20 mouse cellular contexts compared by ENCODE assay signal in the genomic region with DNA sequence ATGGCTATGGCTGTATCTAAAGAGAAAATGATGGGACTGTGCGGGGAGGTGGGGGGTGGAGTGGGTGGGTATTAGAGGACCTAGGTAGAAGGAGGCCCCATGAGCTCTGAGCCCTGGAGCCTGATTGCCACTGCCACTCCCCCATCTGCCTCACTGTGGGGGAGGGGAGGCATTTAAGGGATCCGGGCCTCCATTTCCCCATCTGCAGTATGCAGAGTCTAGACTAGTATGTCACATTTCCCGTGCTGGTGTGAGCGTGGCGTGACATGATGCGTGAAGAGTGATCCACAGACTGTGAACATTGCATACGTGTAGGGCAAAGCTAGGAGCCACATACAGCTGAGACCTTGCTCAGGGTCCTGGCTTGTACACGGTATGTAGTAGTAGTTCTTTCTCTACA.
"Had no signal": no experiment of that assay in that cellular context is flagged by ENCODE, and none has a peak within 500 bp of the region (broad histone marks: within the 10 kb centered on the region; RNA-seq: fewer than 3 reads in every experiment).

No protein-coding gene starts in this region.

- DNase-seq: kidney, adult 9 months; kidney, postnatal 25 days; layer of hippocampus, adult 9-11 months; liver; liver, embryonic 13.5 days; lung, embryonic 14.5 days; right cerebral cortex, postnatal 25 days; spleen, adult 18-20 months; thymus, postnatal 25 days had no signal

- H3K4me1 ChIP-seq: liver, embryonic 13.5 days; midbrain, embryonic 15.5 days; neural tube, embryonic 12.5 days; neural tube, embryonic 15.5 days had no signal

- H3K27me3 ChIP-seq: liver, embryonic 13.5 days had no signal

- H3K27ac ChIP-seq: kidney, postnatal 0 days; layer of hippocampus, adult 2 months; limb, embryonic 10.5 days; limb, embryonic 13.5 days; liver, embryonic 13.5 days; macrophage; midbrain, embryonic 12.5 days; midbrain, embryonic 15.5 days; neural tube, embryonic 12.5 days; neural tube, embryonic 15.5 days; stomach, embryonic 15.5 days had no signal

- ATAC-seq: lung, postnatal 0 days; midbrain, embryonic 15.5 days had no signal

- H3K36me3 ChIP-seq: limb, embryonic 10.5 days; limb, embryonic 13.5 days; liver, embryonic 13.5 days; midbrain, embryonic 12.5 days; midbrain, embryonic 15.5 days; neural tube, embryonic 12.5 days; neural tube, embryonic 15.5 days; stomach, embryonic 15.5 days had no signal

- H3K4me3 ChIP-seq: layer of hippocampus, adult 2 months; limb, embryonic 10.5 days; limb, embryonic 13.5 days; liver, embryonic 13.5 days; midbrain, embryonic 12.5 days; midbrain, embryonic 15.5 days; neural tube, embryonic 12.5 days; neural tube, embryonic 15.5 days; stomach, embryonic 15.5 days had no signal

- H3K9me3 ChIP-seq: limb, embryonic 10.5 days; limb, embryonic 13.5 days; liver, embryonic 13.5 days; midbrain, embryonic 12.5 days; midbrain, embryonic 15.5 days; neural tube, embryonic 12.5 days; neural tube, embryonic 15.5 days; stomach, embryonic 15.5 days had no signal

- H3K4me2 ChIP-seq: limb, embryonic 13.5 days; liver, embryonic 13.5 days; lung, embryonic 14.5 days; midbrain, embryonic 12.5 days; midbrain, embryonic 15.5 days; neural tube, embryonic 12.5 days; neural tube, embryonic 15.5 days; stomach, embryonic 15.5 days had no signal

- H3K9ac ChIP-seq: limb, embryonic 13.5 days; liver, embryonic 13.5 days; lung, embryonic 14.5 days; midbrain, embryonic 12.5 days; midbrain, embryonic 15.5 days; neural tube, embryonic 12.5 days; neural tube, embryonic 15.5 days; stomach, embryonic 15.5 days had no signal
